Mouse (Mus musculus) ES-Bruce4 (cell line): ENCODE measurements around the gene Taf9.

Experiments
- CTCF ChIP-seq: IDR thresholded peaks from one replicate; pipeline ENCODE4 v1.8.1; 2011; ENCODE audit warnings: low read depth, low read length
- EP300 ChIP-seq: IDR thresholded peaks from 2 replicates; pipeline ENCODE4 v1.6.1; 2011; ENCODE audit warnings: low read depth, low read length; ENCODE audit not compliant: insufficient read depth
- POLR2A ChIP-seq: IDR thresholded peaks from one replicate; pipeline ENCODE4 v1.8.1; 2011; ENCODE audit warnings: low read length; ENCODE audit not compliant: insufficient read depth

DNA sequence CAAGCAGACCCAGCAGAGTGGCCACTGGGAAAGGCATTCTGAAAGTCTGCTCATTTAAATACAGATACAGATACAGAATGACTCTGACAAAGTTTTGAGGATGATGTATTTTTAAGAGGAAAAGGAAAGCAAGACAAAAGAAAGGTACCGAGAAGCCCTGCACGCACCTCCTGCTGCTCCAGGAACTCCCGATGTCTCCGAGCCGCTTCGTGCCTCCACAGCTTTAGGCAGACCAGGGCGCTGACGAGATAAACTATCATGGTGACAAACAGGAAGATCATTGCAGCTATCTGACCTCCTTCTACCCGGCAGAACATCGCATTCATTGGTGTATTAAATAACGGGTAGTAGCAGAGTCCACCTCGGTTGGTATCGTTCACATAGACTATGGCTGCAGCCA lies 40.1 kb upstream of the Taf9 start:
- TF ChIP-seq EP300, result no peak
- no peak for TF ChIP-seq POLR2A
- no peak for TF ChIP-seq CTCF
